Mouse (Mus musculus): ENCODE measurements around the gene Zcchc24.

Gene Zcchc24

GRCm38 (mm10) chr14:25682020-25682419, 86.8 kb downstream of the Zcchc24 start:
- no peak for DNase-seq (ENCODE audit: low read depth in 2 of 2, low spot score in 2 of 2)

- DNase-seq (ENCODE audit: low read depth in 2 of 2, low spot score in 2 of 2) = no peak
These were observed 89.2 kb downstream of the Zcchc24 start for GRCm38 (mm10) chr14:25679625-25680024.

- no peak for DNase-seq (ENCODE audit: low read depth in 2 of 2, low spot score in 2 of 2)
These were observed 101.3 kb downstream of the Zcchc24 start for GRCm38 (mm10) chr14:25667587-25667986.

GRCm38 (mm10) chr14:25666668-25667376, 102.0 kb downstream of the Zcchc24 start:
- DNase-seq (ENCODE audit: low read depth in 2 of 2, low spot score in 2 of 2) = no peak

GRCm38 (mm10) chr14:25665314-25665970, 103.4 kb downstream of the Zcchc24 start:
- no peak for DNase-seq (ENCODE audit: low read depth in 2 of 2, low spot score in 2 of 2)

GRCm38 (mm10) chr14:25664310-25664695, 104.5 kb downstream of the Zcchc24 start:
- DNase-seq (ENCODE audit: low read depth in 2 of 2, low spot score in 2 of 2) = no peak

- DNase-seq (ENCODE audit: low read depth in 2 of 2, low spot score in 2 of 2) = no peak
These were observed 105.1 kb downstream of the Zcchc24 start for GRCm38 (mm10) chr14:25663649-25664309.

All from CD8-positive naive resting alpha-beta T cell, adult 2 months (primary cell).